Mouse (Mus musculus) spleen, adult 2 months (tissue): ENCODE results near the gene Stxbp4.

ENCODE experiments used
- CTCF ChIP-seq: fragments of 200-500 bp; IDR thresholded peaks from 2 replicates; pipeline ENCODE4 v1.5.1; 2011; ENCODE audit warnings: mild to moderate bottlenecking, inconsistent platforms; ENCODE audit not compliant: insufficient read depth, insufficient read length, insufficient replicate concordance; ENCODE audit errors: extremely low read depth
- POLR2A ChIP-seq: fragments of 200-500 bp; IDR thresholded peaks from 2 replicates; pipeline ENCODE4 v1.6.1; 2011; ENCODE audit warnings: low read depth, low read length, inconsistent platforms

DNA sequence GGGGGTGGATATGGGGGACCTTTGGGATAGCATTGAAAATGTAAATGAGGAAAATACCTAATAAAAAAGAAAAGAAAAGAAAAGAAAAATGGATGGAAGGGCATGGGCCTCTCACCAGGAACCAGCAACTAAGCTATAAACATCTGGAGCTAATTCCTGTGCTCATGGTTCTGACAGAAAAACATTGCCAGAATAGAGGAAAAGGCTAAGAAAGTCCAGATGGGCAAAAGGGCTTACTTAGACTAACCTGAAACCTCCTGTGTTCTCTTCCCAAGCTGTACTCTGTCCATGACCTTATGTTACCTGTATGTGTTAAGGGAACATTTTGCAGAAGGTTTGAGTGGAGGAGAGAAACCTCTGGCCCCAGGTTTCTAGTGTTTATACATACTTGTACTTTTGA, 25.8 kb downstream of the Stxbp4 start:
- TF ChIP-seq CTCF (no peak), POLR2A (no peak)
